Mouse (Mus musculus) heart, embryonic 13.5 days (tissue): ENCODE measurements around the gene Dpm1. TPM values are rescaled to one million over a fixed set of nuclear protein-coding genes. Genes with fewer than 3 reads are reported as not detected.

Experiments
- ATAC-seq: fragments of 200-750 bp; cut with Nextera tagmentation; 2 replicates; pipeline ENCODE4 v1.8.0; 2017; ENCODE audit warnings: moderate TSS enrichment; ENCODE audit not compliant: insufficient number of reproducible peaks, low FRiP score, low TSS enrichment; ENCODE audit errors: extremely low read depth
- H3K27ac ChIP-seq: fragments of 300-500 bp; sonication (generic); replicated peaks from 2 replicates; pipeline ENCODE4 v1.5.1; 2015; ENCODE audit warnings: moderate library complexity, mild to moderate bottlenecking, inconsistent platforms
- H3K27me3 ChIP-seq: fragments of 300-500 bp; sonication (generic); replicated peaks from 2 replicates; pipeline ENCODE4 v1.6.1; 2015; ENCODE audit warnings: mild to moderate bottlenecking, inconsistent platforms
- H3K36me3 ChIP-seq: fragments of 300-500 bp; sonication (generic); 2 replicates; pipeline ENCODE4 v1.6.1; 2015; ENCODE audit warnings: mild to moderate bottlenecking, inconsistent platforms
- H3K4me1 ChIP-seq: fragments of 300-500 bp; sonication (generic); 2 replicates; pipeline ENCODE4 v1.6.1; 2015; ENCODE audit warnings: inconsistent platforms
- H3K4me2 ChIP-seq: fragments of 300-500 bp; sonication (generic); 2 replicates; pipeline ENCODE4 v1.6.1; 2015; ENCODE audit warnings: inconsistent platforms, mild to moderate bottlenecking, moderate library complexity
- H3K4me3 ChIP-seq: fragments of 300-500 bp; sonication (generic); 2 replicates; pipeline ENCODE4 v1.5.1; 2015; ENCODE audit warnings: moderate library complexity, mild to moderate bottlenecking, inconsistent platforms
- H3K9ac ChIP-seq: fragments of 300-500 bp; sonication (generic); 2 replicates; pipeline ENCODE4 v1.6.1; 2015; ENCODE audit warnings: inconsistent platforms, mild to moderate bottlenecking, moderate library complexity
- H3K9me3 ChIP-seq: fragments of 300-500 bp; sonication (generic); 2 replicates; pipeline ENCODE4 v1.6.1; 2016; ENCODE audit warnings: inconsistent platforms
- WGBS: fragments of 180-500 bp; shearing (Covaris S2); methylation state at CpG from one replicate; pipeline ENCODE4 v1.1.7; 2015; ENCODE audit warnings: mixed read lengths; 5-methylcytosine and 5-hydroxymethylcytosine counted together
- polyA plus RNA-seq: library from polyadenylated mRNA; unstranded; fragments of >200 nt; fragmentation: Nextera tagmentation; extraction: Ambion mirVana; gene quantifications from 2 replicates; pipeline ENCODE4 v1.2.1, GENCODE M21; 2015

Gene Dpm1
- polyA plus RNA-seq = 81.8 and 95.3 TPM in 2 replicates

DNA sequence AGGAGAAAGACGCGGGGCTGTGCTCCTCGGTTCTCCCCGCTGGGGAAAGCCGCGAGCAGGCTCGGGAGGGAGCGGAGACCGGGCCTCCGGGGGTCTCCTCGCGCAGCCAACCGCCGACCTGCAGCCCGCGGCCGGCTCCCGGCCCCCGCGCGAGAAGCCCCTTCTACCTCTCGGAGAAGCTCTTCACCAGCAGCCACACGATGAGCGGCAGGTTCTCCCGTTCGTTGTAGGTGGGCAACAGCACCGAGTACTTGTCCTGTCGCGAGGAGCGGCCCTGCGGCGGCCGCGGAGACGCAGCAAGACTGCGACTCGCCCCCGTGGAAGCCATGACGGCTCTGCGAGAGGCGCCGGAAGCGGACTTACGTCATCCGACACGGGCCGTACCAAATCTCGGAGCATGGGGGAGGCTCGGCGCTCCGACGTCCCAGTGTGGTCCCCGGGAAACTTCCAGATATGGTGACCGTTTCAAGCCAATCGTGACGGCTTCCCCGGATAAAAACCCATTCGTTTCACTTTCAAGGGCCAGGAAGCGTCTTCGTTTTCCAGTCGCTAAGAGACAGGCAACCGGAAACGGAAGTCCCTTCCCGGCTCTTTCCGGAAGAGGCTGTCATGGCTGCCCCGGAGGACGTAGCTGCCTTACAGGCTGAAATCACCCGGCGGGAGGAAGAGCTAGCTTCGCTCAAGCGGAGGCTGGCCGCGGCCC lies at the start of gene Dpm1, which contains the start of the genes Gm20716 and Mocs3:
Gene Dpm1, minus strand, starts transcription at position 566 of the 703 bp plus-strand sequence.
Gene Gm20716, minus strand, starts transcription at position 339 of the 703 bp plus-strand sequence.
Gene Mocs3, plus strand, starts transcription at position 597 of the 703 bp plus-strand sequence.
- Histone ChIP-seq H3K4me1 (peaks cover 33% of the 10 kb centered on the region), H3K27ac (peak within 1 kb of the TSS; percentile 95), H3K27me3 (no peaks in the 10 kb centered on the region), H3K36me3 (peaks cover 56% of the 10 kb centered on the region), H3K9me3 (no peaks in the 10 kb centered on the region), H3K4me3 (peak within 1 kb of the TSS; percentile 100), H3K4me2 (peak within 1 kb of the TSS; percentile 99), H3K9ac (peak within 1 kb of the TSS; percentile 98)
- WGBS = 0% methylated on average over 73 of the region's 73 CpGs
- ATAC-seq = peak; percentile 75

DNA sequence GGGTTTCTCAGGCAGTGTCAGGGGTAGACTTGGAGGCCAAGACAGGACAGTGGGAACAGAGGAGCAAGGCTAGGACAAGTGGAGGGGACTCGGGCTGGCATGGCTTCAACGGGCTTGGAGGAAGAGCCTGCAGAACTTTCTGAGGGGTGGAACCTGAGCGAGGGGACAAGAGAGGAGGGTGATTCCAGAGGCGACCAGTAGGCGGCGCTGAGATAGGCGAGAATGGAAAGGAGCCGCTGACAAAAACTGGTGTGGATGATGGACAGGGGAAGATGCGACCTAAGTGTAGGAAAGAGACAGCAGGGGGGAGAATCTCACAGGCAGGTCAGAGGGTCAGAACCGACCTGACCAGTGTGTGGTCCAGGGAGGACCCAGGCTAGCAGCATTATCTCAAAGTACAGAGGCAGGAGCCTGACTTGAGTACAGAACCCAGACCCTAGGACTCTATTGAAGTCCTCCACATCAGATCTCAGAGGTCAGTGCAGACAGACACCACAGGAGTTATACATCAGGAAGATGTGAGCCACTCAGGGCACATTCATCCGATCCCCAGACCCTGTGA lies 44.1 kb upstream of the Dpm1 start:
- Histone ChIP-seq H3K4me1 (no peaks in the 10 kb centered on the region), H3K4me2 (no peak overlapping the region), H3K27me3 (peaks cover 100% of the 10 kb centered on the region), H3K36me3 (no peaks in the 10 kb centered on the region), H3K9ac (no peak overlapping the region), H3K9me3 (peaks cover 1% of the 10 kb centered on the region; the same call in 1 of the 2 replicates), H3K4me3 (no peak overlapping the region), H3K27ac (no peak overlapping the region)
- ATAC-seq = no peak
- 5% methylated on average over 11 of the region's 11 CpGs for WGBS

GRCm38 (mm10) chr2:168273387-168273786 lies 43.0 kb upstream of the Dpm1 start:
- 18% methylated on average over 9 of the region's 9 CpGs for WGBS
- H3K4me2 ChIP-seq = peak overlapping the region; percentile 30; the same call in 1 of the 2 replicates
- H3K4me1 ChIP-seq = no peaks in the 10 kb centered on the region
- no peak overlapping the region for H3K4me3 ChIP-seq
- ATAC-seq = no peak
- no peak overlapping the region for H3K27ac ChIP-seq
- no peak overlapping the region for H3K9ac ChIP-seq
- no peaks in the 10 kb centered on the region for H3K36me3 ChIP-seq
- peaks cover 4% of the 10 kb centered on the region; the same call in 1 of the 2 replicates for H3K9me3 ChIP-seq
- H3K27me3 ChIP-seq = peaks cover 100% of the 10 kb centered on the region

DNA sequence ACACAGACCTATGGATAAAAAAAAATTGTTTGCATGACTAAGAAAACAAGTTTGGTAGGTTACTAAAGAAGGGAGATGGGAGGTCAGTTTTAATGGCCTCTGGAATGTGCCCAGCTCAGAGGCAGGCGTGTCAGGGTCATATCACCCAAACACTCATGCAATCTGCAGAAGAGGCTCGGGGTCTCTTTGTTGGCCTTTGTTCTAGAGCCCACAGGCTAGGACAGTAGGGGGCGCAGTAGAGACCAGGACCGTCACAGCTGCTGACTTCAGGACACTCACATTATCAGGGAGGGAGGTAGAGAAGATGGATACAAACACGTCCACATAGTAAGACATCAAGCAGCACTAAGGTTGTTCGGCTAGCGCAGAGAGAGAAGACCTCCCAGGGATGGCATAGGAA lies 37.6 kb upstream of the Dpm1 start:
- 0 out of 2 replicates have a peak overlapping the region, but pooled peaks have one; percentile 4 for H3K4me3 ChIP-seq
- WGBS = 17% methylated on average over 7 of the region's 7 CpGs
- H3K9ac ChIP-seq = no peak overlapping the region
- H3K9me3 ChIP-seq = peaks cover 7% of the 10 kb centered on the region; the same call in 1 of the 2 replicates
- no peaks in the 10 kb centered on the region for H3K36me3 ChIP-seq
- peak overlapping the region; percentile 50 for H3K4me2 ChIP-seq
- no peaks in the 10 kb centered on the region for H3K4me1 ChIP-seq
- no peak overlapping the region for H3K27ac ChIP-seq
- no peak for ATAC-seq
- H3K27me3 ChIP-seq = peaks cover 99% of the 10 kb centered on the region

DNA sequence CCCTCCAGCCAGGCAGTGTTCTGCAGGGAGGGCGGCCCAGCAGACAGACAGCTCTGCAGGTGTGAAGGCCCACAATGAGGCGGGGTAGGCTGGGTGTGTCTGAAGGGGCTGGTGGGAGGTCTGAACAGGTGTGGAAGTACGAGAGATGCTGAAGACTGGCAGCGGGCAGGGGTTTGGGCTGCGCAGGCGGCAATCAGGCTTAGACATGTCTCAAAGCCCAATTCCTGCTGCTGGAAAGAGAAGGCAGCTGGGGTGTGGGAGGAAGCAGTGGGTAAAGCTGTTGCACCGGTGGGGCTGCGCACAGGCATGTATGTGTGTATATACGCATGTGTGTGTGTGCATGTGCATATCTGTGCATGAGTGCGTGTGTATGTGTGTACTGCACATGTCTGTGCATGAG lies 30.5 kb upstream of the Dpm1 start:
- H3K36me3 ChIP-seq = no peaks in the 10 kb centered on the region
- no peak overlapping the region for H3K4me2 ChIP-seq
- no peaks in the 10 kb centered on the region for H3K4me1 ChIP-seq
- H3K9ac ChIP-seq = no peak overlapping the region
- WGBS = 85% methylated on average over 10 of the region's 10 CpGs
- peaks cover 98% of the 10 kb centered on the region for H3K27me3 ChIP-seq
- no peak overlapping the region for H3K27ac ChIP-seq
- H3K4me3 ChIP-seq = no peak overlapping the region
- no peak for ATAC-seq
- H3K9me3 ChIP-seq = no peaks in the 10 kb centered on the region

DNA sequence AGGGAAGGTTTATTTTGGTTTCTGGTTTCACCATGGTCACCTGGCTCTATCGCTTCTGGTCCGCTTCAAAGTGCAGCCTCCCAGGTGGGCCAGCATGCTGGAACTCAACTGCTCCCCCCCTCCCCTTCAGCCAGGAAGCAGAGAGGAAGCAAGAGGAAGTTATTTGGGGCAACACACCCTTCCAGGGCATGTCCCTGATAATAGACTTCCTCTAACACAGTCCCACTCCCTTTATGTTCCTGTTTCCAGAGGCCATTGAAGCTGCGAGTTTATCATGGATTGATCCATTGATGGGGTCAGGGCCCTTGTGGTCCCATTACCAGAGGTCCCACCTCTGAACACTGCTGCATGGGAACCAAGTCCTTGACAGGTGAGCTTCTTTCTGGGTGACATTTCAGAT lies 29.7 kb upstream of the Dpm1 start:
- no peaks in the 10 kb centered on the region for H3K9me3 ChIP-seq
- no peak overlapping the region for H3K9ac ChIP-seq
- no peak overlapping the region for H3K4me3 ChIP-seq
- H3K27ac ChIP-seq = no peak overlapping the region
- no peaks in the 10 kb centered on the region for H3K4me1 ChIP-seq
- H3K27me3 ChIP-seq = peaks cover 98% of the 10 kb centered on the region
- H3K4me2 ChIP-seq = no peak overlapping the region
- H3K36me3 ChIP-seq = no peaks in the 10 kb centered on the region
- WGBS = 76% methylated on average over 3 of the region's 3 CpGs
- no peak for ATAC-seq

DNA sequence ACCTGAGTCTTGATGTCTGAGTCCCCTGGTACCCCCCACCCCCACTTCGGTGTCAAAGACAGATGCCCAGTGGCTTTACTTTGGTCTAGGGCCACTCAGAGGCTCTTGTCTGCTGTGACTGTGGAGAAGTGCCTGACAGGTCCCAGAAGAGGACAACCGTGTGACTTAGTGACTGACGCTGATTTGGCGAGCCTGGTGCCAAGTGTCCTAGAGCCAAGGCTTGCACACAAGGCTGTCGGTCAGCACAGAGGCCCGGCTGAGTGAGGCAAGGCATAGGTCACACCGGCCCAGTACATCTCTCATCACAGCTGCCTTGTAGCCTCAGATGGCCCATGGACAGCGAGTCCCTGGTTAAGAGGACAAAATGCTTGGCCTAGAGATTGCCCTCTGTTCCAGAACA lies 28.7 kb upstream of the Dpm1 start:
- 62% methylated on average over 8 of the region's 8 CpGs for WGBS
- no peaks in the 10 kb centered on the region for H3K9me3 ChIP-seq
- no peak overlapping the region for H3K4me2 ChIP-seq
- H3K36me3 ChIP-seq = no peaks in the 10 kb centered on the region
- no peak overlapping the region for H3K9ac ChIP-seq
- H3K4me1 ChIP-seq = no peaks in the 10 kb centered on the region
- no peak overlapping the region for H3K4me3 ChIP-seq
- peaks cover 98% of the 10 kb centered on the region for H3K27me3 ChIP-seq
- no peak overlapping the region for H3K27ac ChIP-seq
- ATAC-seq = no peak

- Histone ChIP-seq H3K27ac (no peak overlapping the region), H3K9ac (no peak overlapping the region; the same call in 1 of the 2 replicates), H3K4me1 (no peaks in the 10 kb centered on the region), H3K9me3 (no peaks in the 10 kb centered on the region), H3K4me3 (no peak overlapping the region), H3K36me3 (no peaks in the 10 kb centered on the region), H3K4me2 (no peak overlapping the region), H3K27me3 (peaks cover 97% of the 10 kb centered on the region)
- WGBS = 71% methylated on average over 4 of the region's 4 CpGs
- ATAC-seq = no peak
Observed at GRCm38 (mm10) chr2:168257188-168257587, 26.8 kb upstream of the Dpm1 start.

- Histone ChIP-seq H3K27ac (no peak overlapping the region), H3K9ac (no peak overlapping the region), H3K4me2 (no peak overlapping the region), H3K36me3 (no peaks in the 10 kb centered on the region), H3K4me1 (no peaks in the 10 kb centered on the region), H3K9me3 (no peaks in the 10 kb centered on the region), H3K27me3 (peaks cover 97% of the 10 kb centered on the region), H3K4me3 (no peak overlapping the region)
- ATAC-seq = no peak
- WGBS = 73% methylated on average over 3 of the region's 3 CpGs
Observed at GRCm38 (mm10) chr2:168256506-168256905, 26.1 kb upstream of the Dpm1 start.

DNA sequence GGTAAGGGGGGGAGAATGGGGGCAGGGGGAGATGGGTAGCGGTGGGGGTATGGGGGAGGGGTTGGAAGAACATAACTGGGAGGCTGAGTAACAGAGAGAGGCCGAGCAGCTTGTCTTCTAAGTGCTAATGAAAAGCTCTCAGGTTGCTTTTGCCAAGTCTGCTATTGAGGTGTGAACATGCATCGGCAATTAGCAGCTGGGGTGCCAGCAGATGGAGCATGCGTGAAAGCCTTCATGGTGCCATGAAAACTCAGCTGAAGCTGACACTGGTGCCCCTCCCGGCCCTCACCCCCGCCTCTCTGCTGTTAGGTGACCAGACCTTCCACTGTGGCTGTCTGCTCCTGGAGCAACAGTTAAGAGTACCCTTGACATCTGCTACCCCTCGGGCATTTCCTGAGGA lies 23.4 kb upstream of the Dpm1 start:
- no peak for ATAC-seq
- no peaks in the 10 kb centered on the region for H3K4me1 ChIP-seq
- no peaks in the 10 kb centered on the region for H3K36me3 ChIP-seq
- no peak overlapping the region for H3K9ac ChIP-seq
- H3K27ac ChIP-seq = no peak overlapping the region
- H3K27me3 ChIP-seq = peaks cover 86% of the 10 kb centered on the region
- no peaks in the 10 kb centered on the region for H3K9me3 ChIP-seq
- H3K4me2 ChIP-seq = no peak overlapping the region
- 12% methylated on average over 7 of the region's 7 CpGs for WGBS
- no peak overlapping the region for H3K4me3 ChIP-seq

- Histone ChIP-seq H3K27me3 (peaks cover 85% of the 10 kb centered on the region), H3K4me3 (no peak overlapping the region), H3K9me3 (no peaks in the 10 kb centered on the region), H3K4me2 (no peak overlapping the region), H3K27ac (no peak overlapping the region), H3K9ac (no peak overlapping the region), H3K36me3 (no peaks in the 10 kb centered on the region), H3K4me1 (no peaks in the 10 kb centered on the region)
- ATAC-seq = no peak
- 10% methylated on average over 16 of the region's 16 CpGs for WGBS
Observed at GRCm38 (mm10) chr2:168252639-168253292, 22.4 kb upstream of the Dpm1 start.
